Comparison of ENCODE assay signal across 9 mouse cellular contexts in the genomic region with DNA sequence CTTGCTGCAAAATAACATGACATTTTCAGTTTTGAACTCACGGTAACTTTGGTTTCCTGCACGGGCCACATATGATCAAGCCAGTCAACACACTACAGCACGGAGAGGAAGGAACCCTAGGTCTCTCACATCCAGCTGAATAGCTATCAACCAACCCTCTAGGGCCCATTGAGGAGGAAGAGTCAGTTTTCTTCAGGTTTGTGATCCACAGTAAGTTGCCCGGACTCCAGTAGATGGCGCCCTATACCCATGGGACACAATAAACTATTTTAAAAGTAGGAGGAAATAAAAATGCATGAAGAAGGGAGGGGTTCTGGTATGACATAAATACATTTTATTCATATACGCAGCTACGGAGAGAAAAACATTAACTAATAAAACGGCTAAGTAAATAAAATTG. TPM values are rescaled to one million over a fixed set of nuclear protein-coding genes. Genes with fewer than 3 reads are reported as not detected.
DNase-seq lines count a peak whose midpoint lies in the region; ATAC-seq and TF ChIP-seq lines count a peak whose summit lies in the region.
"Had no signal": no experiment of that assay in that cellular context is flagged by ENCODE, and none has a peak within 500 bp of the region (broad histone marks: within the 10 kb centered on the region; RNA-seq: fewer than 3 reads in every experiment).

No protein-coding gene starts in this region.

- peak; percentile 1 for DNase-seq in forebrain, postnatal 0 days
- DNase-seq in midbrain, embryonic 14.5 days: peak; percentile 33
- DNase-seq in adrenal gland, postnatal 14 days: peak; percentile 63
- no peak for DNase-seq in frontal cortex, postnatal 36 days (ENCODE audit: low spot score in 2 of 2)

- TF ChIP-seq CTCF in forebrain, postnatal 0 days (IDR thresholded peaks at IDR 0.05; ENCODE audit: low read depth): peak; percentile 53

- H3K27ac ChIP-seq in forebrain, postnatal 0 days (ENCODE audit: low read depth, low read length): no peak overlapping the region
- H3K27ac ChIP-seq in forebrain, embryonic 15.5 days (replicated peaks): no peak overlapping the region
- H3K27ac ChIP-seq in midbrain, embryonic 14.5 days (replicated peaks; ENCODE audit: low read depth, low read length): no peak overlapping the region
- H3K27ac ChIP-seq in midbrain, embryonic 13.5 days: no peak overlapping the region

- no peak overlapping the region for H3K4me2 ChIP-seq in forebrain, postnatal 0 days (ENCODE audit: low read depth)
- no peak overlapping the region for H3K4me2 ChIP-seq in forebrain, embryonic 15.5 days (replicated peaks)
- no peak overlapping the region for H3K4me2 ChIP-seq in midbrain, embryonic 14.5 days (ENCODE audit: low read length)
- H3K4me2 ChIP-seq in midbrain, embryonic 13.5 days (replicated peaks): no peak overlapping the region

- no peaks in the 10 kb centered on the region for H3K4me1 ChIP-seq in forebrain, postnatal 0 days (ENCODE audit: insufficient read depth)
- H3K4me1 ChIP-seq in forebrain, embryonic 15.5 days: no peaks in the 10 kb centered on the region
- H3K4me1 ChIP-seq in midbrain, embryonic 14.5 days (ENCODE audit: control insufficient read depth, insufficient read depth, low read length): no peaks in the 10 kb centered on the region
- no peaks in the 10 kb centered on the region for H3K4me1 ChIP-seq in midbrain, embryonic 13.5 days (replicated peaks)

- no peak overlapping the region for H3K9ac ChIP-seq in forebrain, postnatal 0 days
- H3K9ac ChIP-seq in forebrain, embryonic 15.5 days (replicated peaks): no peak overlapping the region
- no peak overlapping the region for H3K9ac ChIP-seq in midbrain, embryonic 14.5 days (replicated peaks; ENCODE audit: low read length)
- no peak overlapping the region for H3K9ac ChIP-seq in midbrain, embryonic 13.5 days (replicated peaks)

- H3K27me3 ChIP-seq in forebrain, postnatal 0 days (ENCODE audit: insufficient read depth, low read length): no peaks in the 10 kb centered on the region
- no peaks in the 10 kb centered on the region for H3K27me3 ChIP-seq in forebrain, embryonic 15.5 days
- no peaks in the 10 kb centered on the region for H3K27me3 ChIP-seq in midbrain, embryonic 14.5 days (ENCODE audit: control insufficient read depth, insufficient read depth, low read length)
- no peaks in the 10 kb centered on the region for H3K27me3 ChIP-seq in midbrain, embryonic 13.5 days

- no peaks in the 10 kb centered on the region for H3K9me3 ChIP-seq in forebrain, postnatal 0 days (ENCODE audit: low read length)
- H3K9me3 ChIP-seq in forebrain, embryonic 15.5 days: no peaks in the 10 kb centered on the region
- no peaks in the 10 kb centered on the region for H3K9me3 ChIP-seq in midbrain, embryonic 14.5 days (ENCODE audit: control insufficient read depth, low read length)
- no peaks in the 10 kb centered on the region for H3K9me3 ChIP-seq in midbrain, embryonic 13.5 days

- H3K4me3 ChIP-seq in forebrain, postnatal 0 days (ENCODE audit: low read depth, low read length): no peak overlapping the region
- H3K4me3 ChIP-seq in forebrain, embryonic 15.5 days: no peak overlapping the region
- H3K4me3 ChIP-seq in midbrain, embryonic 14.5 days (replicated peaks; ENCODE audit: low read depth, low read length): no peak overlapping the region
- no peak overlapping the region for H3K4me3 ChIP-seq in midbrain, embryonic 13.5 days (replicated peaks)

- WGBS in forebrain, postnatal 0 days: 60% methylated on average over 8 of the region's 8 CpGs
- 56% methylated on average over 8 of the region's 8 CpGs for WGBS in forebrain, embryonic 15.5 days
- 66% methylated on average over 8 of the region's 8 CpGs for WGBS in midbrain, embryonic 14.5 days
- 60% methylated on average over 8 of the region's 8 CpGs for WGBS in midbrain, embryonic 13.5 days

- ATAC-seq in forebrain, postnatal 0 days: no peak
- ATAC-seq in forebrain, embryonic 15.5 days (replicated peaks): no peak
- ATAC-seq in midbrain, embryonic 14.5 days (ENCODE audit: low FRiP score, low TSS enrichment): no peak
- no peak for ATAC-seq in midbrain, embryonic 13.5 days
- ATAC-seq in inflammation-experienced regulatory T-cells, adult 6 months: peak; percentile 25
- peak; percentile 81 for ATAC-seq in megakaryocyte-erythroid progenitor cell, adult 5-6 weeks (replicated peaks; ENCODE audit: low FRiP score, low TSS enrichment, poor library complexity, severe bottlenecking)

- H3K36me3 ChIP-seq in forebrain, postnatal 0 days (ENCODE audit: insufficient read depth): no peaks in the 10 kb centered on the region
- H3K36me3 ChIP-seq in forebrain, embryonic 15.5 days: no peaks in the 10 kb centered on the region
- H3K36me3 ChIP-seq in midbrain, embryonic 14.5 days (ENCODE audit: control insufficient read depth, insufficient read depth, low read length): no peaks in the 10 kb centered on the region
- no peaks in the 10 kb centered on the region for H3K36me3 ChIP-seq in midbrain, embryonic 13.5 days

RNA-seq across cellular contexts. Expression of a gene that starts 13.6 kb away (rescaled TPM):
- total RNA-seq in forebrain, postnatal 0 days (2014; rRNA removed): not detected in 2 replicates
- not detected in 2 replicates for polyA plus RNA-seq in forebrain, postnatal 0 days (2015; fragmentation: Nextera tagmentation; extraction: Ambion mirVana)
- polyA plus RNA-seq in forebrain, embryonic 15.5 days (2015; fragmentation: Nextera tagmentation; extraction: Ambion mirVana): 0.15 and 0.17 TPM in 2 replicates
- 0.13 TPM in 1 of 2 replicates, not detected in the other for polyA plus RNA-seq in midbrain, embryonic 14.5 days (2014; fragmentation: Nextera tagmentation; extraction: Ambion mirVana)
- polyA plus RNA-seq in midbrain, embryonic 13.5 days (2015; fragmentation: Nextera tagmentation; extraction: Ambion mirVana): 0.30 TPM in 2 replicates
- total RNA-seq in adrenal gland, postnatal 14 days (2021): 0.98 and 4.2 TPM in 2 replicates
- polyA plus RNA-seq in inflammation-experienced regulatory T-cells, adult 6 months (2017; shearing (Covaris generic)): not detected
- total RNA-seq in megakaryocyte-erythroid progenitor cell, adult 5-6 weeks (2014; fragmentation: Nextera tagmentation): 98.6 and 128 TPM in 2 replicates
- total RNA-seq in megakaryocyte-erythroid progenitor cell, adult 5-6 weeks (2017): 54.1 and 79.9 TPM in 2 replicates
- total RNA-seq: layer of hippocampus, postnatal 14 days had no signal

RNA-seq across cellular contexts. Expression of a gene that starts 17.7 kb away (rescaled TPM):
- 0.31 TPM in 1 of 2 replicates, not detected in the other for total RNA-seq in forebrain, postnatal 0 days (2014; rRNA removed)
- polyA plus RNA-seq in forebrain, postnatal 0 days (2015; fragmentation: Nextera tagmentation; extraction: Ambion mirVana): not detected in 2 replicates
- not detected in 2 replicates for polyA plus RNA-seq in forebrain, embryonic 15.5 days (2015; fragmentation: Nextera tagmentation; extraction: Ambion mirVana)
- not detected in 2 replicates for polyA plus RNA-seq in midbrain, embryonic 14.5 days (2014; fragmentation: Nextera tagmentation; extraction: Ambion mirVana)
- not detected in 2 replicates for polyA plus RNA-seq in midbrain, embryonic 13.5 days (2015; fragmentation: Nextera tagmentation; extraction: Ambion mirVana)
- not detected in 2 replicates for total RNA-seq in adrenal gland, postnatal 14 days (2021)
- polyA plus RNA-seq in inflammation-experienced regulatory T-cells, adult 6 months (2017; shearing (Covaris generic)): not detected
- total RNA-seq in megakaryocyte-erythroid progenitor cell, adult 5-6 weeks (2014; fragmentation: Nextera tagmentation): 3.8 TPM in 1 of 2 replicates, not detected in the other
- total RNA-seq in megakaryocyte-erythroid progenitor cell, adult 5-6 weeks (2017): 3.1 TPM in 1 of 2 replicates, not detected in the other
- total RNA-seq: layer of hippocampus, postnatal 14 days had no signal

RNA-seq across cellular contexts. Expression of a gene that starts 55.8 kb away (rescaled TPM):
- total RNA-seq in forebrain, postnatal 0 days (2014; rRNA removed): 1.7 and 2.1 TPM in 2 replicates
- 0.47 and 0.52 TPM in 2 replicates for polyA plus RNA-seq in forebrain, postnatal 0 days (2015; fragmentation: Nextera tagmentation; extraction: Ambion mirVana)
- polyA plus RNA-seq in forebrain, embryonic 15.5 days (2015; fragmentation: Nextera tagmentation; extraction: Ambion mirVana): 0.31 and 0.70 TPM in 2 replicates
- 0.16 and 0.28 TPM in 2 replicates for polyA plus RNA-seq in midbrain, embryonic 14.5 days (2014; fragmentation: Nextera tagmentation; extraction: Ambion mirVana)
- 0.24 and 0.32 TPM in 2 replicates for polyA plus RNA-seq in midbrain, embryonic 13.5 days (2015; fragmentation: Nextera tagmentation; extraction: Ambion mirVana)
- 0.63 and 1.1 TPM in 2 replicates for total RNA-seq in adrenal gland, postnatal 14 days (2021)
- 1 to 10 TPM in 1 of 3 experiments, not detected in 2; 1.8 TPM for polyA plus RNA-seq in inflammation-experienced regulatory T-cells, adult 6 months (2017; shearing (Covaris generic))
- total RNA-seq in megakaryocyte-erythroid progenitor cell, adult 5-6 weeks (2014; fragmentation: Nextera tagmentation): 1.9 and 4.0 TPM in 2 replicates
- total RNA-seq in megakaryocyte-erythroid progenitor cell, adult 5-6 weeks (2017): 0.84 and 14.3 TPM in 2 replicates

Comparison
In these comparisons a context has a peak if more than half of its experiments do, and no peak if none do; other contexts are left out.
1. ATAC-seq: peak in inflammation-experienced regulatory T-cells, adult 6 months (single experiment) and megakaryocyte-erythroid progenitor cell, adult 5-6 weeks (single experiment); none in forebrain, postnatal 0 days (single experiment), forebrain, embryonic 15.5 days (single experiment), midbrain, embryonic 14.5 days (single experiment) and midbrain, embryonic 13.5 days (single experiment).
2. DNase-seq: peak in forebrain, postnatal 0 days (single experiment), midbrain, embryonic 14.5 days (single experiment) and adrenal gland, postnatal 14 days (single experiment); none in frontal cortex, postnatal 36 days (0 of 2).